Mouse (Mus musculus) hindbrain, embryonic 13.5 days (tissue): ENCODE results near the gene Fes. TPM values are rescaled to one million over a fixed set of nuclear protein-coding genes. Genes with fewer than 3 reads are reported as not detected.

Experiments
- ATAC-seq: fragments of 200-750 bp; cut with Nextera tagmentation; 2 replicates; pipeline ENCODE4 v1.8.0; 2017; ENCODE audit warnings: moderate TSS enrichment; ENCODE audit not compliant: low FRiP score
- H3K27ac ChIP-seq: fragments of 300-500 bp; sonication (generic); 2 replicates; pipeline ENCODE4 v1.5.1; 2015; ENCODE audit warnings: inconsistent platforms, mild to moderate bottlenecking, moderate library complexity
- H3K27me3 ChIP-seq: fragments of 300-500 bp; sonication (generic); 2 replicates; pipeline ENCODE4 v1.6.1; 2015; ENCODE audit warnings: mild to moderate bottlenecking, inconsistent platforms
- H3K36me3 ChIP-seq: fragments of 300-500 bp; sonication (generic); 2 replicates; pipeline ENCODE4 v1.6.1; 2015; ENCODE audit warnings: mild to moderate bottlenecking, inconsistent platforms
- H3K4me1 ChIP-seq: fragments of 300-500 bp; sonication (generic); replicated peaks from 2 replicates; pipeline ENCODE4 v1.6.1; 2015; ENCODE audit warnings: inconsistent platforms
- H3K4me2 ChIP-seq: fragments of 300-500 bp; sonication (generic); 2 replicates; pipeline ENCODE4 v1.6.1; 2015; ENCODE audit warnings: inconsistent platforms, mild to moderate bottlenecking, moderate library complexity
- H3K4me3 ChIP-seq: fragments of 300-500 bp; sonication (generic); 2 replicates; pipeline ENCODE4 v1.5.1; 2015; ENCODE audit warnings: mild to moderate bottlenecking, inconsistent platforms
- H3K9ac ChIP-seq: fragments of 300-500 bp; sonication (generic); 2 replicates; pipeline ENCODE4 v1.6.1; 2015; ENCODE audit warnings: mild to moderate bottlenecking, inconsistent platforms
- H3K9me3 ChIP-seq: fragments of 300-500 bp; sonication (generic); 2 replicates; pipeline ENCODE4 v1.6.1; 2016; ENCODE audit warnings: inconsistent platforms
- WGBS: fragments of 180-500 bp; shearing (Covaris S2); methylation state at CpG from one replicate; pipeline ENCODE4 v1.1.7; 2015; 5-methylcytosine and 5-hydroxymethylcytosine counted together
- polyA plus RNA-seq: library from polyadenylated mRNA; unstranded; fragments of >200 nt; fragmentation: Nextera tagmentation; extraction: Ambion mirVana; gene quantifications from 2 replicates; pipeline ENCODE4 v1.2.1, GENCODE M21; 2015

Fes gene
- polyA plus RNA-seq, 1 experiment from 2014 or later = 6.1 TPM

DNA sequence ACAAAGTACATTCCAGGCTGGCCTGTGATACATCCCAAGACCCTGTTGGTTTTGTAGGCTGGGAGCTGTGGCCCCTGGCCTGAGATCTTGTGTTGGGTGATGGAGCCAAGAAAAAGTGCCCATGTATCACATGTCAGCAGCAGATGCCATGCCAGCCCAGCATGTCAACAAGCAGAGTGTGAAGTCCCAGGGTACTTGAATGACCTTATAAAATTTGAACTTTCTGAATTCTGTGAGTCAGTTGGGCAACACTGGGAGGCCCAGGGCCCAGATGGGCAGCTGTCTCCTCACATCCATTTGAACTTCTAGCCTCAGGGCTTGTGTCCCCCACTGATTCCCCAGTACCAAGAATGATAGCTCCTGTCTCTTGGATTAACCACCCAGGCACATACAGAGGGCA, 29.9 kb upstream of the Fes start:
- ATAC-seq = no peak
- Histone ChIP-seq H3K27ac (no peak overlapping the region), H3K4me2 (no peak overlapping the region), H3K9ac (no peak overlapping the region), H3K9me3 (no peaks in the 10 kb centered on the region), H3K36me3 (no peaks in the 10 kb centered on the region), H3K4me1 (no peaks in the 10 kb centered on the region), H3K4me3 (no peak overlapping the region), H3K27me3 (no peaks in the 10 kb centered on the region)

DNA sequence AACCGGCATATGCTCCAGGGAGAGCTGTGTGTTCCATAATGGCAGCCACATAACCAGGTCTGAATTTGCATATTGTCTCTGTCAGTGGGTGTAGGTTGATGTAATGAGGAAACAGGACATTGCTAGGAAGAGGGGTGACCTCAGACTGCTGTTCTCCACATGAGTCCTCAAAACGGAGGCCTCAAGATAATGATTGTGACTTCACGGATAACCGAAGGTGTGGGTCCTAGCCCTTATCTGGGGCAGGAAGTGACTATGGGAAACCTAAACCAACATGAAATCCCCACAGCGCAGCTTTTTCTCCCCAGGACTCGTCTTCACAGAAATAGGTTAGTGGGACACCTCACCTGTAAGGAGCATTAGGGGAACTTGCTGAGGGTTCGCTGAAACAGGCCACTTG, 29.2 kb upstream of the Fes start:
- ATAC-seq = no peak
- WGBS = 93% methylated on average over 7 of the region's 7 CpGs
- no peaks in the 10 kb centered on the region for H3K27me3 ChIP-seq

DNA sequence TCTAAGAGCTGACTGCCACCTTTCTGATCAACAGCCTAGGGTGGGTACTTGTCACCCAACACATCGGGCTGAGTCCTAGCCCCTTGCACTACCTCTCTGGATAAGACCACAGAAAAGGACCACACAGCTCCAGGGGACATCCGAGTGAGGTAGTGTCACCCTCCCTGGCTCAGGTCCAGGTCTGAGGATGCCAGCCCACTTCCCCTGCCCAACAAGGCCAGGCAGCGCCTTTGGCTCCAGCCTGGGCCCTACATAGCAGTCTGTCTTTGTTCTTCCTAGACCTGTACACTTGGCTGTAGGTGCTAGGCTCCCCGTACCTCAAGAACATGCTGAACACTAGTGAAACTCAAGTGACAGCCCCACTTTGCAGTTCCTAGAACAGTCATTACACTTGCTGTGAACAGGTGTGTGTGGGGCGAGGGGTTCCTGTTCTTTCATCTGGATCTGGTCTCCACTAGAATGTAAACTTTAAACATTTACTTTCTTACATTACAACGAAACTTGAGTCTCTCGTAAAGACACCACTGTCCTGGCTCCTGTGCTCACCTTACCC, 26.6 kb upstream of the Fes start:
- no peaks in the 10 kb centered on the region for H3K36me3 ChIP-seq
- no peak overlapping the region for H3K27ac ChIP-seq
- no peak overlapping the region for H3K4me2 ChIP-seq
- ATAC-seq = no peak
- no peak overlapping the region for H3K4me3 ChIP-seq
- no peaks in the 10 kb centered on the region for H3K27me3 ChIP-seq
- WGBS = 90% methylated on average over 7 of the region's 7 CpGs
- no peak overlapping the region for H3K9ac ChIP-seq
- H3K9me3 ChIP-seq = no peaks in the 10 kb centered on the region
- H3K4me1 ChIP-seq = no peaks in the 10 kb centered on the region

More for the DNA sequence above, 29.2 kb upstream of the Fes start:
- no peak overlapping the region for H3K27ac ChIP-seq
- H3K4me3 ChIP-seq = no peak overlapping the region
- no peaks in the 10 kb centered on the region for H3K9me3 ChIP-seq
- H3K4me2 ChIP-seq = no peak overlapping the region
- H3K4me1 ChIP-seq = no peaks in the 10 kb centered on the region
- H3K36me3 ChIP-seq = no peaks in the 10 kb centered on the region
- no peak overlapping the region for H3K9ac ChIP-seq

DNA sequence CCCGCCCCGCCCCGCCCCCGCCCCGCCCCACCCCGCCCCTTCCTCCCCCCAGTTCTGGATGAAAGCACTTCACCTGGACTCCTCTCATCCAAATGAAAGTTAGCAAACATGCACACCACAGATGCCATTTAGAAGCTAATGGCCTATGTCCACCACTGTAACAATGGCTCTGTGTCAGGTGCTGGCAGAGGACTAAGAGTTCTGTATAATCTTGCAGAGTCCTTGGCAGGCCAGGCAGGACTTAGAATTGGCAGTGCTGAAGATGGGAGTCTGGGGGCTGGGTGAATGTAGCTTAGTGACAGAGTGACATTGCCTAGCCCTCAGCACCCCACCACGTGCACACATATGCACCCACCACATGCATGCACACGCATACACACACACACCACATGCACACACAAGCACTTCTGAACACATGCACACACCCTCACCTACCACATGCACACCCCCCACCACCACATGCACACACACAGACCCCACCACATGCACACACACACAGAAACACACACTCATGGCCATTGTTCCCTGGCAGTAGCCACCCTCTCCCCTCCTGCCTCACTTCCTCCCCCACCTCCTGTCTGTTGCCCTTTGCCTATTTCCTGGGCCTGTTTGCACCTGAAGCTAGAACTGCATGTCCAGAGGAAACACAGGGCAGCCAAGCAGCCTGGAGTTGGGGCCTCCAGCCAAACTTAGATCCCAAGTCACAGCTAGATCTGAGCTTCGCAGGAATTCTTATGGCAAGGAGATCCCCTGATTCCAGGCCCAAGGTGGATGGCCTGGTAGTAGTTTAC, 26.0 kb upstream of the Fes start:
- WGBS = 79% methylated on average over 9 of the region's 9 CpGs
- H3K9ac ChIP-seq = no peak overlapping the region
- no peak overlapping the region for H3K4me3 ChIP-seq
- no peaks in the 10 kb centered on the region for H3K9me3 ChIP-seq
- no peak for ATAC-seq
- H3K27ac ChIP-seq = no peak overlapping the region
- H3K36me3 ChIP-seq = no peaks in the 10 kb centered on the region
- H3K4me1 ChIP-seq = no peaks in the 10 kb centered on the region
- H3K4me2 ChIP-seq = no peak overlapping the region
- H3K27me3 ChIP-seq = no peaks in the 10 kb centered on the region

DNA sequence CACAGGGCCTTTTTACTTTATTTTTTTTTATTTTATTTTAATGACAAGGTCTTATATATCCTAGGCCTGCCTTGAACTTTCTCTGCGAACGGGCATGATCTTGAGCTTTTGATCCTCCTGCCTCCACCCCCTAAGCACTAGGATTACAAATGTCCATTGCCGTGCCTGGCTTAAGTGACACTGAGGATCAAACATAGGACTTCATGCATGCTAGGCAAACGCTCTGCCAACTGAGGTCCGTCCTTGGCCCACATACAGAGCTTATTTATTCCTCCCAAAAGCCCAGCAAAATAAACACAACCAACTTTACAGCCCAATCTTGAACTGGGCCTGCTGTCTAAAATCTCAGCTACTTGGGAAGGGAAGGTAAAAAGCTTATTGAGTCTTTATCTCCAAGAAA, 25.0 kb upstream of the Fes start:
- H3K27me3 ChIP-seq = no peaks in the 10 kb centered on the region
- no peaks in the 10 kb centered on the region for H3K36me3 ChIP-seq
- H3K9ac ChIP-seq = no peak overlapping the region
- no peaks in the 10 kb centered on the region for H3K9me3 ChIP-seq
- no peak overlapping the region for H3K4me2 ChIP-seq
- H3K4me1 ChIP-seq = no peaks in the 10 kb centered on the region
- ATAC-seq = no peak
- no peak overlapping the region for H3K4me3 ChIP-seq
- H3K27ac ChIP-seq = no peak overlapping the region
- WGBS = 83% methylated on average over 5 of the region's 5 CpGs

DNA sequence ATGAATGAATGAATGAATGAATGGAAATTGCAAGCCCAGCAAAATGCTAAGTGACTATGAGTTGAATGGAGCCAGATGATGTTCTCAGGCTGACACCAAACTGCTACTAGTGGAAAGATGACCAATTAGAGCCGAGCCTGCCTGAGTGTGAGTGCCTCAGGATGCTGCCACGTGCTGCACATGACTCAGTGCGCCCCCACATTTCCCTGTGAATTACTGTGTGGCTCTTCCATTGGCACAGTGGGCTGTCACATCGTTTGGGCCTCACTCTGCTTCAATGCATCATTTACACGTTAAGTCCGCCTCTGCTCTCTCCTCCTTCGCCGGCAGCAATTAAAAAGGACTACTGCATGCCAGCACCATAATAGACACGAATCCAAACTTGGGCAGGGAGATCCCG, 24.5 kb upstream of the Fes start:
- no peak for ATAC-seq
- H3K4me1 ChIP-seq = no peaks in the 10 kb centered on the region
- H3K27me3 ChIP-seq = no peaks in the 10 kb centered on the region
- H3K36me3 ChIP-seq = no peaks in the 10 kb centered on the region
- no peaks in the 10 kb centered on the region for H3K9me3 ChIP-seq
- H3K4me3 ChIP-seq = no peak overlapping the region
- H3K9ac ChIP-seq = no peak overlapping the region
- WGBS = 71% methylated on average over 10 of the region's 10 CpGs
- no peak overlapping the region for H3K4me2 ChIP-seq
- no peak overlapping the region for H3K27ac ChIP-seq

DNA sequence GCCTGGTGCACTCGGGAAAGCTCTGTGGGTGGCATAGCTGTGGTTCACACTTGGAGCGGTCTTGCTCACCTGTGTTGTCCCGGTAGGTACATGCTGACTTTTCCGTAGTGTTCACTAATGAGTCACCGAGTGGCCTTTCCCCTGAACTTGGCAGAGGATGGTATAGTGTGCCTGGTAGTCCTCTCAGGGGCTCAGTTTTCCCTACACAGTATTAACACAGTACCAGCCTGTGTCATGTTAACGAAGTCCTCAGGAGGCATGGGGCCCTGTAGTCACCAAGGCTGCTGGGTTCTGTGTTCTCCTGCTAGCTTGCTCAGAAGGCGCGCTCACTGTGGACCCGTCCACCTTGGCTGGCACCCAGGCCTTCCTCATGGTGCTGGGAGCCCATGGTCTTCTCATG, 22.6 kb upstream of the Fes start:
- no peak overlapping the region for H3K4me2 ChIP-seq
- no peak overlapping the region for H3K27ac ChIP-seq
- WGBS = 77% methylated on average over 9 of the region's 9 CpGs
- no peaks in the 10 kb centered on the region for H3K9me3 ChIP-seq
- no peak overlapping the region for H3K9ac ChIP-seq
- H3K4me1 ChIP-seq = no peaks in the 10 kb centered on the region
- no peak overlapping the region for H3K4me3 ChIP-seq
- peaks cover 8% of the 10 kb centered on the region for H3K27me3 ChIP-seq
- ATAC-seq = no peak
- no peaks in the 10 kb centered on the region for H3K36me3 ChIP-seq

DNA sequence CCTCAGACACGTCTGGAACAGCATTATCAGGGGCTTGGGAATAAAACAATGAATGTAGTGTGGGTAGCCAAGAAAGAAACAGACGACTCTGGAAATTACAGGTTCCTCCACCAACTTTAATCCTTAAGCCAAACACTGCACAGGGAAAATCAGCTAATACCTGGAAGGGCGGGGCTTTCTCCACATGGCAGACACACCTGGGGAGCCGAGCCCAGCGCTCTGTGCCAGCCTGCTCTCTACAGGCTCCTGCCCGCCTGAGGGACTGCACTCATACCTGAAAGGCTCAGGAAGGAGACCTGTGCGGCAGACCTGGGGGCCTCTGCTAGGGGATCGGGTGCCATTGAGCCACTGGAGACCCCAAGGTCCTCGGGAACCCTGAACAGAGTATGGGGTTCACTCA, 20.0 kb upstream of the Fes start:
- Histone ChIP-seq H3K27ac (no peak overlapping the region), H3K4me3 (no peak overlapping the region), H3K9me3 (no peaks in the 10 kb centered on the region), H3K4me2 (no peak overlapping the region), H3K27me3 (peaks cover 26% of the 10 kb centered on the region), H3K4me1 (no peaks in the 10 kb centered on the region), H3K36me3 (no peaks in the 10 kb centered on the region), H3K9ac (no peak overlapping the region)
- ATAC-seq = no peak
- WGBS = 81% methylated on average over 9 of the region's 9 CpGs

DNA sequence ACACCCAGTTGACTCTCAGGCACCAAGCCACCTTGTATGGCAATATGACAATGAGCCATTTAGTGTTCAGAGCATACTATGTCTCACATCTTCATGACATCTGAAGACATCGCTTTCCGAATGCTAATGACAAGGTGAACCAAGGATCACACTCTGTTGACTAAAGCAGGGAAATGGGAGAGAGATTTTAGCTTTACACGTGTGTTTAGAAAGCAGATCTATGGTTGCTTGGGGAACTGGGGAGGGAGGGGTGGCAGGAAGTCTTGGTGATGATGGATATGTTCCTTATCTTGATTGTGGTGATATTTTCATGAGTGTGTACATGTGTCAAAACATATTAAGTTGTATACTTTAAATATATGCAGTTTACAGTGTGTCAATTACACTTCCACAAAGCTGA, 18.4 kb upstream of the Fes start:
- Histone ChIP-seq H3K4me1 (peaks cover 7% of the 10 kb centered on the region), H3K9me3 (no peaks in the 10 kb centered on the region), H3K4me2 (no peak overlapping the region), H3K36me3 (no peaks in the 10 kb centered on the region), H3K27me3 (peaks cover 26% of the 10 kb centered on the region), H3K27ac (no peak overlapping the region), H3K4me3 (no peak overlapping the region), H3K9ac (no peak overlapping the region)
- no peak for ATAC-seq
- WGBS = 88% methylated on average over 3 of the region's 3 CpGs

DNA sequence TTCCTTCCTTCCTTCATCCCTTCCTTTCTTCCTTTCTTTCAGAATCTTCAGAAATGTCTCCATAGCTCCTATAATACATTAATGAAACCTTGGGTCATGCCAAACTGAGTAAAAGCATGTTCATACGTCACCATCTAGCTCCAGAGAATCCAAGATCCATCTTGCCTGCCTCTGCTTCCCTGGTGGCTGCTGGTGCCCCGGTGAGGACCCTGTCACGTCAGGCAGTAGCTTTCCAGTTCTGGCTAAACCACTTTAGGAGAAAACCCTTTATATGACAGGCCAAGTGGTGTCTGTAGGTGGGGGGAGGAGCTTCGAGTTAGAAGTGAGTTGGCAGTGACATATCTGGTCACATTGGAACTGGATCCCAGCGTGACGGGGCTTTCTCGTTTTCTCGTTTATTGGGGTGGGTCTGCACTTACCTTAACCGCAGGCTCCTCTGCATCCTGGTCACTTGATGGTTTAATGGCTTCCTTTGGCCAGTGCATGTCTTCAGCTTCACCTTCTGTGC, 17.5 kb upstream of the Fes start, which contains the start of gene Furin:
Gene Furin, minus strand, starts transcription at position 249 of the 508 bp plus-strand sequence.
- ATAC-seq = no peak
- WGBS = 79% methylated on average over 9 of the region's 9 CpGs
- H3K4me3 ChIP-seq = no peak within 1 kb of the TSS

DNA sequence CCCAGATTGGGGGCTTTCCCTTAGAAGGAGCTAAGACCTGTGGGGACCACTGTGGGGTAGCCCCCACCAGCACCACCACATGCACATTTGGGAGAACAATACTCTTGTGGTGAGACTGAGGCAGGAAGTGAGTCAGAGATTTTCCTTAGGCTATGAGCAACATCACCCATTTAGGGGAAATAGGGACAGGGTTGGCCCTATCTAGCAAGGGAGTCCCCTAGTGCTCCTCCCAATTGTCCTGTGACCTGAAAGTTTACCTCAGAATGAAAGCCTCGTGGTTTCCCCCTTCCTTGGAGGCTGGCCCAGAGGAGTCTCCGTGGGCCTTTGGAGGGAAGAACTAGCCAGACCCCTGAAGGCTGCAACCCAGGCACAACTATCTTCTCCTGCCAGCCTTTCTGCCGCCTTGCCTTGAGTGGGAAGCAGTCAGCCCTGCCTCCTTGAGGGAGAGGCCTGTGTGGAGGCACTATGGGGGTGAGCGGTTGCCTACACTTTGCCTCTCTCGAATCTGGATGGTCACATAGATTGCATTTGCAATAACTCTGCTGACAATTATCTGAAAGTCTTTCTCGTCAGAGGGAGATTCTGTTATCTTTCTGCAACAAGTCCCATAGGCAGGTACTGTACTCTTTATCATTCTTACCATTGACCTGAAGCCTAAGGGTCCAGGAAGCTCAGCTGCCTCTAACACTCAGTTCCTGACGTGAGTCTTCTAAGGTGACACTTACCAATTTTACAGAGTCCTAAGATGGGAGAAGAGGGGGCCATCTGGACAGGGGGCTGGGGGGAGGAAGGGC, 16.6 kb upstream of the Fes start:
- ATAC-seq = no peak
- H3K27me3 ChIP-seq = peaks cover 26% of the 10 kb centered on the region
- no peak overlapping the region for H3K9ac ChIP-seq
- no peaks in the 10 kb centered on the region for H3K36me3 ChIP-seq
- no peak overlapping the region for H3K4me2 ChIP-seq
- peaks cover 24% of the 10 kb centered on the region for H3K4me1 ChIP-seq
- no peak overlapping the region for H3K4me3 ChIP-seq
- H3K9me3 ChIP-seq = no peaks in the 10 kb centered on the region
- no peak overlapping the region for H3K27ac ChIP-seq
- WGBS = 72% methylated on average over 7 of the region's 7 CpGs

More for the DNA sequence above, 17.5 kb upstream of the Fes start, which contains the start of gene Furin:
- Histone ChIP-seq H3K9me3 (no peaks in the 10 kb centered on the region), H3K36me3 (no peaks in the 10 kb centered on the region), H3K9ac (no peak within 1 kb of the TSS), H3K4me2 (no peak within 1 kb of the TSS), H3K4me1 (peaks cover 16% of the 10 kb centered on the region), H3K27ac (no peak within 1 kb of the TSS), H3K27me3 (peaks cover 26% of the 10 kb centered on the region)

DNA sequence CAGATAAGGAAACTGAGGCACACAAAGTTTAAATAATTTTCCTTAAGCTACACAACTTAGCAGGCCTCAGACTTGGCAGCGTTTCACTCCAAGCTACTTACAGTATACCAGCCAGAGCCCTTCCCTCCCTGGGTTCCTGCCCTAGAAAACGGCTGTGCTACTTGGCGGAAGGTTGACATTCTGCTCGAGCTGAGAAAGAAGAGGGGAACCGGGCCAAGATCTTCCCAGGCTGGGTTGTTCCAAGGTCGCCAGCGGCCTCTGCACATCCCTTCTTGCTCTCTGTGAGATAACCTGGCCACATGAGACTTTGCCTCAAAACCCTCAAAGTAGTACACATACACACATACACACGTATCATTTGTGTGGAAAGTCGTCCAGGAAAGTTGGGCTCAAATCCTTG, 15.8 kb upstream of the Fes start:
- H3K4me3 ChIP-seq = peak overlapping the region; percentile 94; the same call in 1 of the 2 replicates
- no peak overlapping the region for H3K9ac ChIP-seq
- no peaks in the 10 kb centered on the region for H3K9me3 ChIP-seq
- whole genome bisulfite sequencing = 53% methylated on average over 9 of the region's 9 CpGs
- ATAC-seq = no peak
- H3K36me3 ChIP-seq = no peaks in the 10 kb centered on the region
- peak overlapping the region; percentile 93 for H3K4me2 ChIP-seq
- H3K4me1 ChIP-seq = peaks cover 31% of the 10 kb centered on the region
- H3K27me3 ChIP-seq = peaks cover 26% of the 10 kb centered on the region
- no peak overlapping the region for H3K27ac ChIP-seq
